Mouse (Mus musculus) intestine, embryonic 15.5 days (tissue): Measurements from ENCODE around the gene Ccin. TPM values are rescaled to one million over a fixed set of nuclear protein-coding genes. Genes with fewer than 3 reads are reported as not detected.

Experiments used
- ATAC-seq: fragments of 200-750 bp; cut with Nextera tagmentation; 2 replicates; pipeline ENCODE4 v1.8.0; 2017; ENCODE audit warnings: moderate TSS enrichment, moderate library complexity
- H3K27ac ChIP-seq: fragments of 300-500 bp; sonication (generic); 2 replicates; pipeline ENCODE4 v1.5.1; 2015; ENCODE audit warnings: mild to moderate bottlenecking, inconsistent platforms
- H3K27me3 ChIP-seq: fragments of 300-500 bp; sonication (generic); replicated peaks from 2 replicates; pipeline ENCODE4 v1.6.1; 2015; ENCODE audit warnings: inconsistent platforms
- H3K36me3 ChIP-seq: fragments of 300-500 bp; sonication (generic); 2 replicates; pipeline ENCODE4 v1.6.1; 2015; ENCODE audit warnings: inconsistent platforms
- H3K4me1 ChIP-seq: fragments of 300-500 bp; sonication (generic); replicated peaks from 2 replicates; pipeline ENCODE4 v1.6.1; 2015; ENCODE audit warnings: inconsistent platforms
- H3K4me2 ChIP-seq: fragments of 300-500 bp; sonication (generic); replicated peaks from 2 replicates; pipeline ENCODE4 v1.6.1; 2015; ENCODE audit warnings: mild to moderate bottlenecking, inconsistent platforms
- H3K4me3 ChIP-seq: fragments of 300-500 bp; sonication (generic); replicated peaks from 2 replicates; pipeline ENCODE4 v1.5.1; 2015; ENCODE audit warnings: inconsistent platforms
- H3K9ac ChIP-seq: fragments of 300-500 bp; sonication (generic); 2 replicates; pipeline ENCODE4 v1.6.1; 2015; ENCODE audit warnings: inconsistent platforms
- H3K9me3 ChIP-seq: fragments of 300-500 bp; sonication (generic); 2 replicates; pipeline ENCODE4 v1.6.1; 2016; ENCODE audit warnings: inconsistent platforms
- WGBS: fragments of 180-500 bp; shearing (Covaris S2); methylation state at CpG from one replicate; pipeline ENCODE4 v1.1.7; 2015; 5-methylcytosine and 5-hydroxymethylcytosine counted together
- polyA plus RNA-seq: library from polyadenylated mRNA; unstranded; fragments of >200 nt; fragmentation: Nextera tagmentation; extraction: Ambion mirVana; gene quantifications from 2 replicates; pipeline ENCODE4 v1.2.1, GENCODE M21; 2015

The Ccin gene
- polyA plus RNA-seq, 1 experiment from 2014 or later, result not detected

- peak; percentile 67; the same call in 1 of the 2 replicates for ATAC-seq
- 88% methylated on average over 5 of the region's 5 CpGs for WGBS
- no peak within 1 kb of the TSS for H3K4me2 ChIP-seq
- H3K36me3 ChIP-seq, result no peaks in the 10 kb centered on the region
- no peaks in the 10 kb centered on the region for H3K4me1 ChIP-seq
- H3K27me3 ChIP-seq, result no peaks in the 10 kb centered on the region
- no peak within 1 kb of the TSS for H3K4me3 ChIP-seq
- no peaks in the 10 kb centered on the region for H3K9me3 ChIP-seq
- no peak within 1 kb of the TSS for H3K9ac ChIP-seq
- no peak within 1 kb of the TSS for H3K27ac ChIP-seq
These were observed 20.8 kb downstream of the Ccin start, which contains the start of gene Clta for GRCm38 (mm10) chr4:44004126-44004525. Gene Clta, plus strand, starts transcription at chr4:44004452.

GRCm38 (mm10) chr4:44004623-44005409 is 21.5 kb downstream of the Ccin start:
- no peaks in the 10 kb centered on the region for H3K9me3 ChIP-seq
- H3K4me2 ChIP-seq, result no peak overlapping the region
- no peaks in the 10 kb centered on the region for H3K4me1 ChIP-seq
- H3K36me3 ChIP-seq, result no peaks in the 10 kb centered on the region
- H3K4me3 ChIP-seq, result no peak overlapping the region
- WGBS, result 60% methylated on average over 3 of the region's 3 CpGs
- no peak overlapping the region for H3K27ac ChIP-seq
- no peaks in the 10 kb centered on the region for H3K27me3 ChIP-seq
- ATAC-seq, result no peak
- H3K9ac ChIP-seq, result no peak overlapping the region

GRCm38 (mm10) chr4:44010176-44010575 is 26.9 kb downstream of the Ccin start:
- no peak overlapping the region for H3K4me2 ChIP-seq
- H3K9ac ChIP-seq, result no peak overlapping the region
- H3K36me3 ChIP-seq, result no peaks in the 10 kb centered on the region
- no peaks in the 10 kb centered on the region for H3K9me3 ChIP-seq
- H3K4me3 ChIP-seq, result no peak overlapping the region
- ATAC-seq, result no peak
- no peaks in the 10 kb centered on the region for H3K27me3 ChIP-seq
- WGBS, result 91% methylated on average over 1 of the region's 1 CpGs
- peaks cover 19% of the 10 kb centered on the region for H3K4me1 ChIP-seq
- no peak overlapping the region for H3K27ac ChIP-seq

- H3K27ac ChIP-seq, result no peak overlapping the region
- H3K9ac ChIP-seq, result no peak overlapping the region
These were observed 27.6 kb downstream of the Ccin start for GRCm38 (mm10) chr4:44010893-44011292.

GRCm38 (mm10) chr4:44011799-44012198 is 28.5 kb downstream of the Ccin start:
- Histone ChIP-seq H3K4me1 (peaks cover 30% of the 10 kb centered on the region), H3K27ac (no peak overlapping the region), H3K27me3 (no peaks in the 10 kb centered on the region), H3K9me3 (no peaks in the 10 kb centered on the region), H3K36me3 (no peaks in the 10 kb centered on the region), H3K4me2 (peak overlapping the region; percentile 84), H3K4me3 (peak overlapping the region; percentile 99), H3K9ac (peak overlapping the region; percentile 92; the same call in 1 of the 2 replicates)
- ATAC-seq, result no peak
- 77% methylated on average over 3 of the region's 3 CpGs for WGBS

More at GRCm38 (mm10) chr4:44010893-44011292, 27.6 kb downstream of the Ccin start:
- Histone ChIP-seq H3K36me3 (no peaks in the 10 kb centered on the region), H3K4me3 (no peak overlapping the region), H3K9me3 (no peaks in the 10 kb centered on the region), H3K4me2 (no peak overlapping the region), H3K4me1 (peaks cover 21% of the 10 kb centered on the region), H3K27me3 (no peaks in the 10 kb centered on the region)
- ATAC-seq, result no peak
- 46% methylated on average over 2 of the region's 2 CpGs for WGBS

GRCm38 (mm10) chr4:44012376-44013367 is 29.4 kb downstream of the Ccin start:
- Histone ChIP-seq H3K4me2 (peak overlapping the region; percentile 84), H3K9me3 (no peaks in the 10 kb centered on the region), H3K4me1 (peaks cover 30% of the 10 kb centered on the region), H3K36me3 (no peaks in the 10 kb centered on the region), H3K27me3 (no peaks in the 10 kb centered on the region), H3K27ac (peak overlapping the region; percentile 74), H3K4me3 (peak overlapping the region; percentile 99), H3K9ac (peak overlapping the region; percentile 92)
- under 1% methylated on average over 77 of the region's 77 CpGs for WGBS
- ATAC-seq, result peak; percentile 98

- no peaks in the 10 kb centered on the region for H3K9me3 ChIP-seq
- peaks cover 30% of the 10 kb centered on the region for H3K4me1 ChIP-seq
- peak overlapping the region; percentile 92 for H3K9ac ChIP-seq
- peaks cover 3% of the 10 kb centered on the region; the same call in 1 of the 2 replicates for H3K36me3 ChIP-seq
- H3K4me2 ChIP-seq, result peak overlapping the region; percentile 84
- peak overlapping the region; percentile 99 for H3K4me3 ChIP-seq
- 23% methylated on average over 11 of the region's 11 CpGs for WGBS
- H3K27me3 ChIP-seq, result no peaks in the 10 kb centered on the region
- H3K27ac ChIP-seq, result no peak overlapping the region
- ATAC-seq, result no peak
These were observed 30.2 kb downstream of the Ccin start for GRCm38 (mm10) chr4:44013391-44014070.

GRCm38 (mm10) chr4:44016071-44016470 is 32.8 kb downstream of the Ccin start:
- 81% methylated on average over 4 of the region's 4 CpGs for WGBS
- Histone ChIP-seq H3K9me3 (no peaks in the 10 kb centered on the region), H3K4me2 (no peak overlapping the region), H3K9ac (no peak overlapping the region), H3K27ac (0 out of 2 replicates have a peak overlapping the region, but pooled peaks have one; percentile 4), H3K27me3 (no peaks in the 10 kb centered on the region), H3K36me3 (peaks cover 12% of the 10 kb centered on the region), H3K4me3 (no peak overlapping the region), H3K4me1 (peaks cover 30% of the 10 kb centered on the region)
- ATAC-seq, result no peak

GRCm38 (mm10) chr4:44016791-44017190 is 33.5 kb downstream of the Ccin start:
- WGBS, result 78% methylated on average over 12 of the region's 12 CpGs
- ATAC-seq, result peak; percentile 18; the same call in 1 of the 2 replicates

GRCm38 (mm10) chr4:44022323-44022722 is 39.0 kb downstream of the Ccin start:
- H3K27me3 ChIP-seq, result no peaks in the 10 kb centered on the region
- 80% methylated on average over 4 of the region's 4 CpGs for WGBS
- ATAC-seq, result no peak
- H3K4me3 ChIP-seq, result no peak overlapping the region
- H3K4me2 ChIP-seq, result no peak overlapping the region
- H3K9me3 ChIP-seq, result no peaks in the 10 kb centered on the region
- no peak overlapping the region for H3K9ac ChIP-seq
- H3K36me3 ChIP-seq, result peaks cover 48% of the 10 kb centered on the region
- H3K4me1 ChIP-seq, result no peaks in the 10 kb centered on the region
- H3K27ac ChIP-seq, result no peak overlapping the region

More at GRCm38 (mm10) chr4:44016791-44017190, 33.5 kb downstream of the Ccin start:
- H3K9ac ChIP-seq, result no peak overlapping the region
- H3K9me3 ChIP-seq, result no peaks in the 10 kb centered on the region
- peaks cover 16% of the 10 kb centered on the region for H3K36me3 ChIP-seq
- H3K4me1 ChIP-seq, result peaks cover 30% of the 10 kb centered on the region
- no peak overlapping the region for H3K4me3 ChIP-seq
- H3K4me2 ChIP-seq, result no peak overlapping the region
- no peaks in the 10 kb centered on the region for H3K27me3 ChIP-seq
- H3K27ac ChIP-seq, result no peak overlapping the region

GRCm38 (mm10) chr4:44022766-44023165 is 39.5 kb downstream of the Ccin start:
- H3K4me2 ChIP-seq, result no peak overlapping the region
- peaks cover 48% of the 10 kb centered on the region for H3K36me3 ChIP-seq
- H3K27ac ChIP-seq, result no peak overlapping the region
- H3K27me3 ChIP-seq, result no peaks in the 10 kb centered on the region
- no peak overlapping the region for H3K4me3 ChIP-seq
- no peaks in the 10 kb centered on the region for H3K9me3 ChIP-seq
- ATAC-seq, result no peak
- WGBS, result 92% methylated on average over 11 of the region's 11 CpGs
- H3K4me1 ChIP-seq, result no peaks in the 10 kb centered on the region
- H3K9ac ChIP-seq, result no peak overlapping the region
